Mouse (Mus musculus) left cerebral cortex, postnatal 4 days (tissue): ENCODE measurements around the gene Hnrnpdl. TPM values are rescaled to one million over a fixed set of nuclear protein-coding genes. Genes with fewer than 3 reads are reported as not detected.

Experiments
- DNase-seq: peaks from one replicate; pipeline ENCODE4 v3.0.0-alpha.2; 2022
- intact Hi-C: fragments of 180-260 bp; cut with DNase I; formaldehyde crosslinking; loops from one replicate; pipeline ENCODE4 v1.15.1; 2025
- total RNA-seq, 2 experiments: library from RNA; stranded (reverse); gene quantifications; 2 replicates each; pipeline ENCODE4 v1.2.3; 2021

Gene Hnrnpdl
- total RNA-seq, 2 experiments from 2014 or later = 259 to 272 TPM

GRCm38 (mm10) chr5:100008485-100008884 lies 31.0 kb downstream of the Hnrnpdl start:
- DNase-seq = no peak
- intact Hi-C loops = no loop called here

GRCm38 (mm10) chr5:100007040-100007375 lies 32.5 kb downstream of the Hnrnpdl start:
- intact Hi-C loops = no loop called here
- no peak for DNase-seq

GRCm38 (mm10) chr5:100006324-100007039 lies 33.0 kb downstream of the Hnrnpdl start:
- no peak for DNase-seq
- intact Hi-C loops = no loop called here

- DNase-seq = no peak
- intact Hi-C loops = no loop called here
Measured at GRCm38 (mm10) chr5:100005896-100006295, 33.6 kb downstream of the Hnrnpdl start.

GRCm38 (mm10) chr5:100005431-100005830 lies 34.0 kb downstream of the Hnrnpdl start:
- intact Hi-C loops = no loop called here

GRCm38 (mm10) chr5:100003895-100004294 lies 35.6 kb downstream of the Hnrnpdl start:
- DNase-seq = no peak
- intact Hi-C loops = no loop called here

More at GRCm38 (mm10) chr5:100005431-100005830, 34.0 kb downstream of the Hnrnpdl start:
- DNase-seq = no peak

GRCm38 (mm10) chr5:100000500-100000899 lies 39.0 kb downstream of the Hnrnpdl start:
- DNase-seq = no peak
- intact Hi-C loops = no loop called here

GRCm38 (mm10) chr5:100000048-100000447 lies 39.4 kb downstream of the Hnrnpdl start:
- intact Hi-C loops = no loop called here
- no peak for DNase-seq

GRCm38 (mm10) chr5:99994680-99995079 lies 44.8 kb downstream of the Hnrnpdl start:
- no peak for DNase-seq

GRCm38 (mm10) chr5:99994166-99994565 lies 45.3 kb downstream of the Hnrnpdl start:
- no peak for DNase-seq
- intact Hi-C loops = no loop called here

More at GRCm38 (mm10) chr5:99994680-99995079, 44.8 kb downstream of the Hnrnpdl start:
- intact Hi-C loops = no loop called here

Other genes starting within 250 kb of the Hnrnpdl start
- not detected for gene Vamp9, start 133.4 kb downstream of the Hnrnpdl start, total RNA-seq
- gene Hnrnpd, start 60.7 kb downstream of the Hnrnpdl start, total RNA-seq = 100 to 1,000 TPM; 366 to 370 TPM
- gene 4930524J08Rik, start 60.6 kb downstream of the Hnrnpdl start, total RNA-seq = 1 to 10 TPM; 3.0 to 4.3 TPM
- gene Enoph1, start 321 bp upstream of the Hnrnpdl start, total RNA-seq = 10 to 100 TPM; 53.3 to 54.6 TPM
- 100 to 1,000 TPM; 101 to 108 TPM for gene Tmem150c, start 120.1 kb upstream of the Hnrnpdl start, total RNA-seq